Mouse (Mus musculus) retina, postnatal 7 days (tissue): ENCODE measurements around the gene Gpr153.

Source experiments
- DNase-seq: peaks from one replicate; pipeline ENCODE4 v3.0.0-alpha.2; 2012; ENCODE audit warnings: low read depth, low spot score

Gene Gpr153

GRCm38 (mm10) chr4:152287317-152288120 lies 13.5 kb downstream of the Gpr153 start:
- no peak for DNase-seq

GRCm38 (mm10) chr4:152288398-152288945 lies 14.4 kb downstream of the Gpr153 start:
- DNase-seq, result no peak

GRCm38 (mm10) chr4:152290385-152290784 lies 16.4 kb downstream of the Gpr153 start:
- DNase-seq, result no peak

GRCm38 (mm10) chr4:152290991-152291390 lies 17.0 kb downstream of the Gpr153 start:
- no peak for DNase-seq

- no peak for DNase-seq
Measured at GRCm38 (mm10) chr4:152291562-152291961, 17.5 kb downstream of the Gpr153 start, which contains the start of gene Hes3. Hes3 (minus strand) TSS chr4:152291662.

- no peak for DNase-seq
Measured at GRCm38 (mm10) chr4:152292102-152292765, 18.2 kb downstream of the Gpr153 start.

- DNase-seq, result no peak
Measured at GRCm38 (mm10) chr4:152294188-152294929, 20.3 kb downstream of the Gpr153 start.

- DNase-seq, result no peak
Measured at GRCm38 (mm10) chr4:152295916-152296315, 21.9 kb downstream of the Gpr153 start.

- no peak for DNase-seq
Measured at GRCm38 (mm10) chr4:152296371-152296770, 22.3 kb downstream of the Gpr153 start.

GRCm38 (mm10) chr4:152296874-152297861 lies 23.1 kb downstream of the Gpr153 start, which contains the start of gene Icmt:
Icmt (plus strand) TSS chr4:152297227.
- peak; percentile 99 for DNase-seq

GRCm38 (mm10) chr4:152298836-152299235 lies 24.8 kb downstream of the Gpr153 start:
- DNase-seq, result no peak

GRCm38 (mm10) chr4:152300375-152300774 lies 26.3 kb downstream of the Gpr153 start:
- DNase-seq, result no peak

GRCm38 (mm10) chr4:152302012-152302411 lies 28.0 kb downstream of the Gpr153 start:
- no peak for DNase-seq

- DNase-seq, result no peak
Measured at GRCm38 (mm10) chr4:152303172-152303571, 29.1 kb downstream of the Gpr153 start.

- no peak for DNase-seq
Measured at GRCm38 (mm10) chr4:152304685-152305084, 30.7 kb downstream of the Gpr153 start.

- DNase-seq, result no peak
Measured at GRCm38 (mm10) chr4:152305991-152306390, 32.0 kb downstream of the Gpr153 start.

GRCm38 (mm10) chr4:152307542-152307941 lies 33.5 kb downstream of the Gpr153 start:
- DNase-seq, result no peak

- no peak for DNase-seq
Measured at GRCm38 (mm10) chr4:152312186-152312585, 38.2 kb downstream of the Gpr153 start.

- no peak for DNase-seq
Measured at GRCm38 (mm10) chr4:152313211-152313632, 39.2 kb downstream of the Gpr153 start.

- DNase-seq, result no peak
Measured at GRCm38 (mm10) chr4:152313934-152314333, 39.9 kb downstream of the Gpr153 start.
